Mouse (Mus musculus): ENCODE measurements around the gene C130050O18Rik.

GRCm38 (mm10) chr5:139418110-139418509, 13.0 kb downstream of the C130050O18Rik start:
- TF ChIP-seq CTCF (IDR thresholded peaks at IDR 0.05; ENCODE audit: control insufficient read depth, insufficient read depth, insufficient read length) (no peak), MYOD1 (IDR thresholded peaks at IDR 0.05; ENCODE audit: control insufficient read depth, insufficient read length, low read depth) (no peak), MYOG (IDR thresholded peaks at IDR 0.05; ENCODE audit: control insufficient read depth, extremely low read depth, insufficient read length) (no peak)
